Mouse (Mus musculus): ENCODE measurements around the gene Gas2l3. TPM values are rescaled to one million over a fixed set of nuclear protein-coding genes. Genes with fewer than 3 reads are reported as not detected.

The Gas2l3 gene
- total and polyA plus RNA-seq, 3 experiments: 0.05 to 7.4 TPM; not detected in 1

- Histone ChIP-seq H3K4me1 (ENCODE audit: insufficient read depth, low read depth, low read length) (no peaks in the 10 kb centered on the region), H3K36me3 (replicated peaks) (no peaks in the 10 kb centered on the region), H3K4me3 (ENCODE audit: low read depth, low read length) (no peak overlapping the region), H3K9me3 (replicated peaks) (peaks cover 13% of the 10 kb centered on the region), H3K27me3 (ENCODE audit: insufficient read depth, low read length) (no peaks in the 10 kb centered on the region)
- TF ChIP-seq GATA1 (IDR thresholded peaks at IDR 0.05; ENCODE audit: borderline replicate concordance, low read length) (no peak), GATA2 (IDR thresholded peaks at IDR 0.05; ENCODE audit: borderline replicate concordance, low read depth, low read length) (no peak), TAL1 (conservative IDR thresholded peaks at IDR 0.05; ENCODE audit: low read depth, low read length) (no peak), CTCF (IDR thresholded peaks at IDR 0.05; ENCODE audit: low read depth, low read length) (no peak), POLR2AphosphoS5 (IDR thresholded peaks at IDR 0.05; ENCODE audit: insufficient replicate concordance, low read depth, low read length) (no peak)
- DNase-seq (ENCODE audit: low spot score) (no peak), ATAC-seq (ENCODE audit: extremely low read depth, insufficient number of reproducible peaks, low FRiP score, poor library complexity, severe bottlenecking) (no peak)
These were observed 4.4 kb downstream of the Gas2l3 start for GRCm38 (mm10) chr10:89439380-89439779.

- no peak for DNase-seq (ENCODE audit: low spot score)
- TF ChIP-seq GATA2 (IDR thresholded peaks at IDR 0.05; ENCODE audit: borderline replicate concordance, low read depth, low read length): no peak
- no peak for TF ChIP-seq POLR2AphosphoS5 (IDR thresholded peaks at IDR 0.05; ENCODE audit: insufficient replicate concordance, low read depth, low read length)
- TF ChIP-seq CTCF (IDR thresholded peaks at IDR 0.05; ENCODE audit: low read depth, low read length): no peak
- no peak for TF ChIP-seq GATA1 (IDR thresholded peaks at IDR 0.05; ENCODE audit: borderline replicate concordance, low read length)
- no peak for TF ChIP-seq TAL1 (conservative IDR thresholded peaks at IDR 0.05; ENCODE audit: low read depth, low read length)
- H3K27me3 ChIP-seq (ENCODE audit: insufficient read depth, low read length): no peaks in the 10 kb centered on the region
- ATAC-seq (ENCODE audit: extremely low read depth, insufficient number of reproducible peaks, low FRiP score, poor library complexity, severe bottlenecking): no peak
- no peak overlapping the region for H3K4me3 ChIP-seq (ENCODE audit: low read depth, low read length)
- peaks cover 4% of the 10 kb centered on the region; the same call in 1 of the 2 replicates for H3K9me3 ChIP-seq (replicated peaks)
- no peaks in the 10 kb centered on the region for H3K36me3 ChIP-seq (replicated peaks)
- no peaks in the 10 kb centered on the region for H3K4me1 ChIP-seq (ENCODE audit: insufficient read depth, low read depth, low read length)
These were observed 5.8 kb downstream of the Gas2l3 start for GRCm38 (mm10) chr10:89437996-89438395.

DNA sequence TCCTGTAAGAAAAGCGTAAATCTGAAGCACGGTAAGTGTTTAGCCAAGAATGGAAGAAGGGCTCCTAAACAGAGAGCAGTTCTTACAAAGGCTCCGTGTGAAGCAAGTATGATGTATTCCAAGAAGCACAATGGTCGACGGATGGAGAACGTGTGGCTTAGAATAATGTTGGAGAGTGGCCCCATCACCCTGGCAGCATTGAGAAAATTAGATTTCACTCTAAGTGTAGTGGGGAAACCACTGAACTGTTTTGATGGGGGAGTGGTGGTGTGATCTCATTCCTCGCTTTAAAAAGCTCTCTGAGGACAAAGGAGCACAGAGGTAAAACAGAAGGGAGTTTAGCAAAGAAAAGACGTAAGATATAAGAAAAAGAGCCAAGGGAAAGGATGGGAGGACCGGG lies 6.3 kb downstream of the Gas2l3 start:
- no peak for TF ChIP-seq CTCF (IDR thresholded peaks at IDR 0.05; ENCODE audit: low read depth, low read length)
- TF ChIP-seq GATA1 (IDR thresholded peaks at IDR 0.05; ENCODE audit: borderline replicate concordance, low read length): no peak
- no peak for TF ChIP-seq GATA2 (IDR thresholded peaks at IDR 0.05; ENCODE audit: borderline replicate concordance, low read depth, low read length)
- TF ChIP-seq TAL1 (conservative IDR thresholded peaks at IDR 0.05; ENCODE audit: low read depth, low read length): no peak
- TF ChIP-seq POLR2AphosphoS5 (IDR thresholded peaks at IDR 0.05; ENCODE audit: insufficient replicate concordance, low read depth, low read length): no peak
- no peaks in the 10 kb centered on the region for H3K4me1 ChIP-seq (ENCODE audit: insufficient read depth, low read depth, low read length)
- no peaks in the 10 kb centered on the region for H3K36me3 ChIP-seq (replicated peaks)
- H3K4me3 ChIP-seq (ENCODE audit: low read depth, low read length): no peak overlapping the region
- DNase-seq (ENCODE audit: low spot score) (no peak), ATAC-seq (ENCODE audit: extremely low read depth, insufficient number of reproducible peaks, low FRiP score, poor library complexity, severe bottlenecking) (no peak)
- H3K27me3 ChIP-seq (ENCODE audit: insufficient read depth, low read length): no peaks in the 10 kb centered on the region
- peaks cover 7% of the 10 kb centered on the region; the same call in 1 of the 2 replicates for H3K9me3 ChIP-seq (replicated peaks)

- TF ChIP-seq POLR2AphosphoS5 (IDR thresholded peaks at IDR 0.05; ENCODE audit: insufficient replicate concordance, low read depth, low read length): no peak
- TF ChIP-seq GATA2 (IDR thresholded peaks at IDR 0.05; ENCODE audit: borderline replicate concordance, low read depth, low read length): no peak
- no peak for TF ChIP-seq CTCF (IDR thresholded peaks at IDR 0.05; ENCODE audit: low read depth, low read length)
- TF ChIP-seq TAL1 (conservative IDR thresholded peaks at IDR 0.05; ENCODE audit: low read depth, low read length): no peak
- TF ChIP-seq GATA1 (IDR thresholded peaks at IDR 0.05; ENCODE audit: borderline replicate concordance, low read length): no peak
- DNase-seq (ENCODE audit: low spot score) (no peak), ATAC-seq (ENCODE audit: extremely low read depth, insufficient number of reproducible peaks, low FRiP score, poor library complexity, severe bottlenecking) (no peak)
- H3K4me1 ChIP-seq (ENCODE audit: insufficient read depth, low read depth, low read length): no peaks in the 10 kb centered on the region
- H3K27me3 ChIP-seq (ENCODE audit: insufficient read depth, low read length): no peaks in the 10 kb centered on the region
- no peak overlapping the region for H3K4me3 ChIP-seq (ENCODE audit: low read depth, low read length)
- no peaks in the 10 kb centered on the region for H3K36me3 ChIP-seq (replicated peaks)
- peaks cover 8% of the 10 kb centered on the region; the same call in 1 of the 2 replicates for H3K9me3 ChIP-seq (replicated peaks)
These were observed 7.8 kb downstream of the Gas2l3 start for GRCm38 (mm10) chr10:89435920-89436319.

GRCm38 (mm10) chr10:89435413-89435812 lies 8.4 kb downstream of the Gas2l3 start:
- peaks cover 8% of the 10 kb centered on the region; the same call in 1 of the 2 replicates for H3K9me3 ChIP-seq (replicated peaks)
- H3K27me3 ChIP-seq (ENCODE audit: insufficient read depth, low read length): no peaks in the 10 kb centered on the region
- DNase-seq (ENCODE audit: low spot score) (no peak), ATAC-seq (ENCODE audit: extremely low read depth, insufficient number of reproducible peaks, low FRiP score, poor library complexity, severe bottlenecking) (no peak)
- H3K4me3 ChIP-seq (ENCODE audit: low read depth, low read length): no peak overlapping the region
- no peak for TF ChIP-seq POLR2AphosphoS5 (IDR thresholded peaks at IDR 0.05; ENCODE audit: insufficient replicate concordance, low read depth, low read length)
- no peak for TF ChIP-seq CTCF (IDR thresholded peaks at IDR 0.05; ENCODE audit: low read depth, low read length)
- no peak for TF ChIP-seq TAL1 (conservative IDR thresholded peaks at IDR 0.05; ENCODE audit: low read depth, low read length)
- TF ChIP-seq GATA2 (IDR thresholded peaks at IDR 0.05; ENCODE audit: borderline replicate concordance, low read depth, low read length): no peak
- no peak for TF ChIP-seq GATA1 (IDR thresholded peaks at IDR 0.05; ENCODE audit: borderline replicate concordance, low read length)
- no peaks in the 10 kb centered on the region for H3K4me1 ChIP-seq (ENCODE audit: insufficient read depth, low read depth, low read length)
- no peaks in the 10 kb centered on the region for H3K36me3 ChIP-seq (replicated peaks)

DNA sequence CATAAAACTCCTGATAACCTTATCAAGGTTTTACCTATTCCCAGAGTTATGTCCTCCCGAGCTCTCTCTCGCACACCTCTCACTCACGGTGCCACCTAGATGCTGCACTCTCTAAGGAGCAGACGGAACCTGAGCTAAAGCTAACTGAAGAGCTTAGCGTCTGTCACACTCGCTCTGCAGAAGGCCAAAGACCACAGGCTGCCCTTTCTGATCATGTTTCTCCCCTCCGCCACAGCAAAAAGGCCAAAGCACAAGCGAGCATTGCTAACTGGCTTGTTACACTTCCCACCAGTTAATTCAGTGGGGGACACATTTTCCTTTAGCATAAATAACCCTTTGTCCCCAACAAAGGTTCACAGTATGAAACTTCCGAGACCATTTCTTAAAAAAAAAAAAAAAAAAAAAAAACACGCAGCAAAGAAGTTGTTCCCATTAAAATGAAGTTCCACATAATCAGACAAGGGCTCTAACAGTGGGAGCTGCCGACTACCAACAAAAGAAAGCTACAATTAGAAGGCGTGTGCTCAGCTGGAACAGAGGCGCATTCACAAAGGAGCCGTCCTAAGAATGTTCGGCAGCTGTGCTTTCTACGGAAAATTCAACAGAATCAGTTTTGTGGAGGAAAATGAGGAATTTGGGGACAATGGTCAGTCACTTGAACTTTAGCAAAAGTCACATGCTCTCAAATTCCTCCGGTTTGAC lies 9.1 kb downstream of the Gas2l3 start:
- no peaks in the 10 kb centered on the region for H3K36me3 ChIP-seq (replicated peaks)

More for the DNA sequence above, 9.1 kb downstream of the Gas2l3 start:
- Histone ChIP-seq H3K9me3 (replicated peaks) (peaks cover 11% of the 10 kb centered on the region; the same call in 1 of the 2 replicates), H3K4me3 (ENCODE audit: low read depth, low read length) (no peak overlapping the region), H3K27me3 (ENCODE audit: insufficient read depth, low read length) (no peaks in the 10 kb centered on the region), H3K4me1 (ENCODE audit: insufficient read depth, low read depth, low read length) (no peaks in the 10 kb centered on the region)
- TF ChIP-seq GATA1 (IDR thresholded peaks at IDR 0.05; ENCODE audit: borderline replicate concordance, low read length): no peak
- TF ChIP-seq GATA2 (IDR thresholded peaks at IDR 0.05; ENCODE audit: borderline replicate concordance, low read depth, low read length): no peak
- no peak for TF ChIP-seq TAL1 (conservative IDR thresholded peaks at IDR 0.05; ENCODE audit: low read depth, low read length)
- no peak for TF ChIP-seq POLR2AphosphoS5 (IDR thresholded peaks at IDR 0.05; ENCODE audit: insufficient replicate concordance, low read depth, low read length)
- no peak for TF ChIP-seq CTCF (IDR thresholded peaks at IDR 0.05; ENCODE audit: low read depth, low read length)
- DNase-seq (ENCODE audit: low spot score) (no peak), ATAC-seq (ENCODE audit: extremely low read depth, insufficient number of reproducible peaks, low FRiP score, poor library complexity, severe bottlenecking) (no peak)

Data from G1E (cell line).